Mouse (Mus musculus) small intestine, adult 2 months (tissue): Measurements from ENCODE around the gene Ptprj. TPM values are rescaled to one million over a fixed set of nuclear protein-coding genes. Genes with fewer than 3 reads are reported as not detected.

Experiments
- H3K27ac ChIP-seq: fragments of 200-500 bp; 2 replicates; pipeline ENCODE4 v1.5.1; 2012; ENCODE audit warnings: low read depth, low read length, control low read depth, inconsistent platforms; ENCODE audit not compliant: insufficient read depth
- H3K27me3 ChIP-seq: fragments of 200-500 bp; 2 replicates; pipeline ENCODE4 v1.6.1; 2012; ENCODE audit warnings: mild to moderate bottlenecking, moderate library complexity, low read length, inconsistent platforms; ENCODE audit not compliant: control insufficient read depth, insufficient read depth
- H3K36me3 ChIP-seq: fragments of 200-500 bp; 2 replicates; pipeline ENCODE4 v1.6.1; 2012; ENCODE audit warnings: mild to moderate bottlenecking, low read length, control low read depth, inconsistent platforms; ENCODE audit not compliant: control insufficient read depth, insufficient read depth
- H3K4me1 ChIP-seq: fragments of 200-500 bp; 2 replicates; pipeline ENCODE4 v1.6.1; 2012; ENCODE audit warnings: low read length, inconsistent platforms, mixed read lengths; ENCODE audit not compliant: control insufficient read depth, insufficient read depth, insufficient read length
- H3K4me3 ChIP-seq: fragments of 200-500 bp; 2 replicates; pipeline ENCODE4 v1.5.1; 2012; ENCODE audit warnings: low read depth, mild to moderate bottlenecking, control low read depth, inconsistent platforms, low read length, moderate library complexity
- CTCF ChIP-seq: fragments of 200-500 bp; IDR thresholded peaks from 2 replicates; pipeline ENCODE4 v1.5.1; 2012; ENCODE audit warnings: low read depth, mild to moderate bottlenecking, control low read depth, inconsistent platforms, low read length, moderate library complexity, mixed read lengths; ENCODE audit not compliant: insufficient replicate concordance, insufficient read length; ENCODE audit errors: extremely low read depth
- POLR2A ChIP-seq: fragments of 200-500 bp; IDR thresholded peaks from 2 replicates; pipeline ENCODE4 v1.6.1; 2012; ENCODE audit warnings: low read depth, mild to moderate bottlenecking, control low read depth, inconsistent platforms, low read length, moderate library complexity
- WGBS: fragments of 180-500 bp; shearing (Covaris S2); methylation state at CpG from one replicate; pipeline ENCODE4 v1.1.7; 2018; 5-methylcytosine and 5-hydroxymethylcytosine counted together
- polyA plus RNA-seq: library from polyadenylated mRNA; depleted of rRNA; stranded (reverse); fragments of >200 nt; gene quantifications from 2 replicates; pipeline ENCODE4 v1.2.3, GENCODE M21; 2012

Gene Ptprj
- polyA plus RNA-seq, 1 experiment = 7.3 TPM

DNA sequence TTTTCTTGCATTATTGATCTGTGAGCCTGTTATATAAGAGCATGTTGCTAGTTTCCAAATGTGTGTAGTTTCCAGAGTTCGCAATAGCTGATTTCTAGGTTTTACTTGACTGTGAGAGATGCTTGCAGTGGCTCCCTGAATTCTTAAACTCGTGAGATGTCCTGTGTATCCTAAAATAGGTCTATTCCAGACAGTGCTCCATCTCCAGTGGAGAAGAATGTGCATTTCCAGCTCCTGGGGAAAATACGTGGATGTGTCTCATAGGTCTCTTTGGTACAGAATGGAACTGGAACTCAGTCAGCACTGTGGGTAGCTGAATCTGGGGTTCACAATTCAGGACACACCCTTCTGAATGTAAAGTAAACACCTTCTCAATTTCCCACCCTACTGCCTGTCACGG, 107.7 kb downstream of the Ptprj start:
- peaks cover 15% of the 10 kb centered on the region for H3K4me1 ChIP-seq
- TF ChIP-seq POLR2A (no peak), CTCF (no peak)
- H3K4me3 ChIP-seq = no peak overlapping the region
- WGBS = 86% methylated on average over 4 of the region's 4 CpGs
- peaks cover 5% of the 10 kb centered on the region; the same call in 1 of the 2 replicates for H3K36me3 ChIP-seq
- no peaks in the 10 kb centered on the region for H3K27me3 ChIP-seq
- no peak overlapping the region for H3K27ac ChIP-seq

DNA sequence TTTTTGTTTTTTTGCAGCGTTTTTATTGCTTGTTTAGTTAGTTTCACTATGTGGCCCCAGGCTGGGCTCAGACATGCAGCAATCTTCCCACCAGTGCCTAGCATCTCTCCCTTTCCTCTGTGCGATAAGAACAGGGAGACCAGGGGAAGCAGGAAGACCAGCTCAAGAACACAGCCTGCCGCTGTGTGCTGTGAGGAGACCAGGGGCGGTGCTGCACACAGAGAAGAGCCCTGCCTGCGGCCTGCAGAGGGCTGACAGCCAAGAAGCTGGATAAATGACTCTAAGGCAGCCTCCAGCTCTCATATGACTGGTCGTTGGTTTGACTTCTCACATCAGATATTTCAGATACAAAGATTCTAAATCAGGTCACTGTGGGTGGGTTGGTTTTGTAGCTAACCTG, 110.3 kb downstream of the Ptprj start:
- Histone ChIP-seq H3K36me3 (peaks cover 12% of the 10 kb centered on the region), H3K27ac (no peak overlapping the region), H3K4me3 (no peak overlapping the region), H3K27me3 (no peaks in the 10 kb centered on the region), H3K4me1 (peaks cover 1% of the 10 kb centered on the region; the same call in 1 of the 2 replicates)
- TF ChIP-seq POLR2A (no peak), CTCF (no peak)
- 57% methylated on average over 6 of the region's 6 CpGs for WGBS

DNA sequence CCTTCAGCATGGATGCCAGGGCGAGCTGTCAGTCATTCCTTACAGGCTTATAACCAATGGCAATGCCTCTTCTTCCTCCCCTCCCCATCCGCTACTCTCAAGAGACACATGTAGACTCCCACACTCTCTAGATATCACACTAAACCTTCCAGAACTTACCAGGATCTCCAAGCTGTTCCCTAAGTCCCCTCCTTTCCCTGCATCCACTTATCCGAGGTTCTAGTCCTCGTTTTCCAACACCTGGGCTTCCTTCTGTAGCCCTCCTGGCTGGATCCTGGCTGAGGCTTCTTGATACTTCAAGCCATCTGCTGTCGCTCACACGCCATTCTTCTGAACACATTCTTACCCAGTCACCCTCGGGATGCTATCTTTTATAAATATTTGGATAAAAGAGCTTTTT, 114.0 kb downstream of the Ptprj start:
- Histone ChIP-seq H3K27ac (no peak overlapping the region), H3K4me1 (no peaks in the 10 kb centered on the region), H3K27me3 (no peaks in the 10 kb centered on the region), H3K4me3 (no peak overlapping the region), H3K36me3 (peaks cover 17% of the 10 kb centered on the region)
- 70% methylated on average over 7 of the region's 7 CpGs for WGBS
- TF ChIP-seq CTCF = no peak
- no peak for TF ChIP-seq POLR2A

DNA sequence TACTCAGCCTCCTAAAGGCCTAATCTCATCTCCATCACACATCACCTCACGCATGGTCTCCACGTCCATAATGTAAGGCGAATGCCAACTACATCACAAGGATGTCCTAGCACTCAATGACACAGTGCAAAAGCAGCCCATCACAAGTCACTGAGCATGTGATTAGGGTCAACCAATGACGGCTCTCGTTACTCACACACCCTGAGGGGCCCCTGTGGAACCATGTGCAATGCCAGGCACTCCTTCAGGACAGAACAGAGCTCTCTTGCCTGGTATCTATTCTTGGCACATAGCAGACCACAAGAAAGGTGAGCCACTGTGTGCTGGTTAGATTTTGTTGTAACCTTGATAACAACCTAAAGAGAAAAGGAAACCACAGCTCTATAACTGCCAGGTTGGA, 116.7 kb downstream of the Ptprj start:
- no peaks in the 10 kb centered on the region for H3K4me1 ChIP-seq
- no peak overlapping the region for H3K4me3 ChIP-seq
- TF ChIP-seq POLR2A (no peak), CTCF (no peak)
- no peak overlapping the region for H3K27ac ChIP-seq
- no peaks in the 10 kb centered on the region for H3K27me3 ChIP-seq
- 98% methylated on average over 5 of the region's 5 CpGs for WGBS
- H3K36me3 ChIP-seq = peaks cover 29% of the 10 kb centered on the region

DNA sequence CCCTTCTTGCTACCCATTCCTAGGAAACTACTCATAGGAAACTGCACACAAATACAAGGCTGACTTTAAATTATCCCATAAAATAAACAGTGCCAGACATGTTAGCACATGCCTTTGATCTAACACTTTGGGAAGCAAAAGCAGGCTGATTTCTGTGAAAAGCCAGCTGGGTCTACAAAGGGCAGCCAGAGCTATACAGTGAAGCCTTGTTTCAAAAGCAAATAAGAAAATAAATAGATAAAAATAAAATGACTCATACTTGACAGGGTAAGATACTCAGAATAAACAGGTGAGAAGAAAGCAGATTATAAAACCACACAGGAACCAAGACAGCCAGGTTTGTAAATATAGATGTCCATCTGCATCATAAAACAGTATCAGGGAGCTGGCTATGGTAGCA, 118.2 kb downstream of the Ptprj start:
- TF ChIP-seq CTCF = no peak
- H3K36me3 ChIP-seq = peaks cover 36% of the 10 kb centered on the region
- H3K27me3 ChIP-seq = no peaks in the 10 kb centered on the region
- H3K4me1 ChIP-seq = no peaks in the 10 kb centered on the region
- no peak overlapping the region for H3K27ac ChIP-seq
- no peak overlapping the region for H3K4me3 ChIP-seq

DNA sequence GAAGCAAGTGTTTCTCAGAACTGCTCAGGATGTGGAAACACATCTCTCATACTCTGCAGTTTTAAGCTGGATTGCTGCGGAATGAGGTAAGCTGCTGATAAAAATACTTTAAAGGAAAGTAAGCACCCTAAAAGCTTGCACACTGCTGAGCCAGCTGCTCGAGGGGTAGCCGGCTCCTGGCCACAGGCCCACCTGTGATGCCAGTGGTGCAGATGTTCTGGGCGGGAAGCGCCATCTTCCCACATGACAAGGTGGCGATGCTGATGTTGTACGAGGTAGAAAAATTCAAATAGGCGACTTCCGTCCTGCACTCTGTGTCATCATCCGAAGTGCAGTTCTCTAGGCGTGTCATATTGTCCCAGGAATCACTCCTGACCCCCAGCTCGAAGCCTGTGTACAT, 122.5 kb downstream of the Ptprj start:
- no peak overlapping the region for H3K27ac ChIP-seq
- no peak overlapping the region for H3K4me3 ChIP-seq
- no peak for TF ChIP-seq POLR2A
- no peak for TF ChIP-seq CTCF
- no peaks in the 10 kb centered on the region for H3K27me3 ChIP-seq
- WGBS = 89% methylated on average over 12 of the region's 12 CpGs
- peaks cover 53% of the 10 kb centered on the region for H3K36me3 ChIP-seq
- H3K4me1 ChIP-seq = no peaks in the 10 kb centered on the region

DNA sequence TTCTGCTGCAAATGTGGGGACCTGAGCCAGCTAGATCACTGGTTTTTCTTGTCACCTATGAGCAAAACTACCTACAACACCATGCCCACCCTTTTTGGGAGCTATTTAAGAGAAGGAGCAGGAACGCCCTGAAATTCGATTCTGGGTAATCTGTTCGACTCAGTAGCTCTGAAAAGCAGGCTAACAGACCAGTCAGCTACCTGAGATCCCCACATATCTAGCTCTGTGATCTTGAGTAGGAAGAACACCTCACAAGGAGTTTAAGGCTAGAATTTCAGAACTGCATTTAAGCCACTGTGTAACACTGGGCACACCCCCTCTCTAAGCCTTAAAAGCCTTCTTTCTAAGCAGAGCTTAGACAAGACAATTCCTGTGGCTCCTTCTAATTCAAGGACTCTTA, 128.1 kb downstream of the Ptprj start:
- TF ChIP-seq CTCF (no peak), POLR2A (no peak)
- Histone ChIP-seq H3K27me3 (no peaks in the 10 kb centered on the region), H3K4me3 (no peak overlapping the region), H3K4me1 (no peaks in the 10 kb centered on the region), H3K27ac (no peak overlapping the region), H3K36me3 (peaks cover 60% of the 10 kb centered on the region)
- WGBS = 94% methylated on average over 3 of the region's 3 CpGs

DNA sequence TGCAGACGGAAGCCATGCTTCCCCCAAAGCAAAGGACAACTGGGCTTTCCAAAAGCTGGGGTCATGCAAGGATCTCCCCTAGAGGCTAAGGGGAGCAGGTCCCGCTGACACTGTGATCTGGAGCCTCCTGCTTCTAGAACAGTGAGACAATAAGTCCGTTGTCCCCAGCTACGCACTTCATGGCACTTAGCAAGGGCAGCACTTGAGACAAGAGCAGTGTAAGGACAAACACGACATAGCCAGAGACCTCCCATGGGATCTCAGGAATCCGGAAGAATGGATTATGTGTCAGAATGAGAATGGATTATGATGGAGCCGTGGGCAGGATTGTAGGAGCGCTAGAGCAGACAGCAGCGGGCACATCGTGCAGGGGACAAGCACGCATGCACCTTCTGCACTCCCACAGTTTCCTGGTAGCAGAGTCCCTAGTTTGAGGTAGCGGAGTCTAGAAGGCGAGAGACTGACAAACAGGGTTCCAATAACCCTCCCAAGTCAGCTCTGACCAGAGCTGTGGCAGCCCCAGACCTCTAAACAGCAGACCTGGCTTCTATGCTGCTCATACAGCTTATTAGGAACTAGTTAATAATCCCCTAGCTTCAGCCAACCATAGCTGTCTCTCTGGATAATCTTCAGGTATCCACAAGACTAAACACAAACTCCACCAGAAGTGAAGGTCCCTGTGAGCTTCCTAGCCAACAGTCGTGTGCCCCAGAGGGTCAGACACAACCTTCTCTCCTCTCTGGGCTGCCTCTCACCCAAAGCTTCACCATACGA, 131.3 kb downstream of the Ptprj start:
- H3K27me3 ChIP-seq = no peaks in the 10 kb centered on the region
- 88% methylated on average over 15 of the region's 15 CpGs for WGBS
- no peak for TF ChIP-seq CTCF
- TF ChIP-seq POLR2A = no peak
- H3K27ac ChIP-seq = no peak overlapping the region
- H3K4me3 ChIP-seq = no peak overlapping the region
- no peaks in the 10 kb centered on the region for H3K4me1 ChIP-seq
- H3K36me3 ChIP-seq = peaks cover 42% of the 10 kb centered on the region
